In genomic region chr4:39398226-39398625, GRCm38 (mm10) we compare ENCODE assay signal across 19 mouse cellular contexts. TPM values are rescaled to one million over a fixed set of nuclear protein-coding genes. Genes with fewer than 3 reads are reported as not detected.
A peak's percentile ranks its signal among the peaks of the same experiment; 100 is the strongest.
DNase-seq lines count a peak whose midpoint lies in the region; ATAC-seq and TF ChIP-seq lines count a peak whose summit lies in the region.
"Had no signal": no experiment of that assay in that cellular context is flagged by ENCODE, and none has a peak within 500 bp of the region (broad histone marks: within the 10 kb centered on the region; RNA-seq: fewer than 3 reads in every experiment).

No protein-coding gene starts in this region.

- no peak overlapping the region for H3K4me3 ChIP-seq in heart, embryonic 14.5 days (ENCODE audit: control insufficient read depth in 1 of 2, insufficient read depth in 1 of 2, low read depth in 1 of 2, low read length in 2 of 2)
- no peak overlapping the region for H3K4me3 ChIP-seq in heart, postnatal 0 days (ENCODE audit: low read depth, low read length)
- no peak overlapping the region for H3K4me3 ChIP-seq in kidney, embryonic 14.5 days (ENCODE audit: low read length)
- H3K4me3 ChIP-seq: embryonic facial prominence, embryonic 10.5 days; hindbrain, embryonic 13.5 days; liver, embryonic 13.5 days had no signal

- TF ChIP-seq EP300 in heart, postnatal 0 days (IDR thresholded peaks at IDR 0.05; ENCODE audit: low read depth), result no peak

- peaks cover 0 to 16% of the 10 kb centered on the region in 2 experiments; a peak in 3 of 4 replicates for H3K4me1 ChIP-seq in heart, embryonic 14.5 days (ENCODE audit: control insufficient read depth in 2 of 2, insufficient read depth in 2 of 2, low read length in 2 of 2)
- H3K4me1 ChIP-seq in heart, postnatal 0 days (ENCODE audit: control insufficient read depth, insufficient read depth), result no peaks in the 10 kb centered on the region
- H3K4me1 ChIP-seq in kidney, embryonic 14.5 days (ENCODE audit: control insufficient read depth, insufficient read depth, low read length), result no peaks in the 10 kb centered on the region
- H3K4me1 ChIP-seq: embryonic facial prominence, embryonic 10.5 days; hindbrain, embryonic 13.5 days; liver, embryonic 13.5 days had no signal

- H3K27ac ChIP-seq in heart, embryonic 14.5 days (replicated peaks in 1 of 2; ENCODE audit: control insufficient read depth in 1 of 2, insufficient read depth in 1 of 2, low read depth in 2 of 2, low read length in 2 of 2), result peak overlapping the region in 1 of 2 experiments; percentile 59; a peak in 1 of 4 replicates
- H3K27ac ChIP-seq in heart, postnatal 0 days (ENCODE audit: low read depth), result peak overlapping the region; percentile 19; the same call in 1 of the 2 replicates
- H3K27ac ChIP-seq in kidney, embryonic 14.5 days (ENCODE audit: low read depth, low read length), result no peak overlapping the region
- H3K27ac ChIP-seq: embryonic facial prominence, embryonic 10.5 days; hindbrain, embryonic 13.5 days; liver, embryonic 13.5 days; macrophage had no signal

- peak; percentile 90 for ATAC-seq in heart, embryonic 14.5 days (ENCODE audit: insufficient number of reproducible peaks, insufficient read depth, low FRiP score, low read depth)
- ATAC-seq in heart, postnatal 0 days (ENCODE audit: insufficient read depth, low read depth), result peak; percentile 88
- ATAC-seq in kidney, embryonic 14.5 days (ENCODE audit: low FRiP score, low TSS enrichment), result no peak
- ATAC-seq: CD4-positive, CD25-positive, alpha-beta regulatory T cell, adult 4 months; intestine, postnatal 0 days had no signal

- no peak for DNase-seq in heart, adult 9 months (ENCODE audit: low spot score in 2 of 2)
- DNase-seq in right cerebral cortex, adult 18-20 months, result peak; percentile 39
- no peak for DNase-seq in right cerebral cortex, postnatal 4 days
- DNase-seq in heart, postnatal 0 days (ENCODE audit: low spot score), result peak; percentile 50
- DNase-seq in kidney, postnatal 25 days, result no peak
- DNase-seq: adrenal gland, postnatal 14 days; cerebellum, postnatal 10 days; liver, embryonic 13.5 days had no signal

- H3K9me3 ChIP-seq in heart, embryonic 14.5 days (ENCODE audit: control insufficient read depth, low read length), result peaks cover 12% of the 10 kb centered on the region
- peaks cover 15% of the 10 kb centered on the region for H3K9me3 ChIP-seq in heart, postnatal 0 days (replicated peaks; ENCODE audit: control insufficient read depth, low read length)
- no peaks in the 10 kb centered on the region for H3K9me3 ChIP-seq in kidney, embryonic 14.5 days (ENCODE audit: control insufficient read depth, low read length)
- H3K9me3 ChIP-seq: embryonic facial prominence, embryonic 10.5 days; hindbrain, embryonic 13.5 days; liver, embryonic 13.5 days had no signal

- 7% methylated on average over 3 of the region's 3 CpGs for WGBS in heart, embryonic 14.5 days
- WGBS in heart, postnatal 0 days, result 4% methylated on average over 3 of the region's 3 CpGs
- WGBS in kidney, embryonic 14.5 days, result 49% methylated on average over 3 of the region's 3 CpGs

- TF ChIP-seq CTCF in heart, postnatal 0 days (IDR thresholded peaks at IDR 0.05; ENCODE audit: low read depth), result no peak

- H3K9ac ChIP-seq in heart, embryonic 14.5 days (ENCODE audit: low read length), result no peak overlapping the region
- H3K9ac ChIP-seq in heart, postnatal 0 days (replicated peaks; ENCODE audit: low read depth, low read length), result no peak overlapping the region
- no peak overlapping the region for H3K9ac ChIP-seq in kidney, embryonic 14.5 days (ENCODE audit: low read depth, low read length)
- H3K9ac ChIP-seq: hindbrain, embryonic 13.5 days; liver, embryonic 13.5 days had no signal

- peak overlapping the region; percentile 31 for H3K4me2 ChIP-seq in heart, embryonic 14.5 days (ENCODE audit: low read length)
- H3K4me2 ChIP-seq in heart, postnatal 0 days (ENCODE audit: low read depth, low read length), result no peak overlapping the region
- H3K4me2 ChIP-seq in kidney, embryonic 14.5 days (replicated peaks; ENCODE audit: low read depth, low read length), result no peak overlapping the region
- H3K4me2 ChIP-seq: hindbrain, embryonic 13.5 days; liver, embryonic 13.5 days had no signal

- H3K36me3 ChIP-seq in heart, embryonic 14.5 days (ENCODE audit: control insufficient read depth, insufficient read depth, low read length), result no peaks in the 10 kb centered on the region
- no peaks in the 10 kb centered on the region for H3K36me3 ChIP-seq in heart, postnatal 0 days (replicated peaks; ENCODE audit: control insufficient read depth, insufficient read depth, low read length)
- H3K36me3 ChIP-seq in kidney, embryonic 14.5 days (ENCODE audit: control insufficient read depth, insufficient read depth, low read length), result no peaks in the 10 kb centered on the region
- H3K36me3 ChIP-seq: embryonic facial prominence, embryonic 10.5 days; hindbrain, embryonic 13.5 days; liver, embryonic 13.5 days had no signal

- H3K27me3 ChIP-seq in heart, embryonic 14.5 days (ENCODE audit: control insufficient read depth, insufficient read depth, low read length), result no peaks in the 10 kb centered on the region
- no peaks in the 10 kb centered on the region for H3K27me3 ChIP-seq in heart, postnatal 0 days (ENCODE audit: control insufficient read depth, insufficient read depth, low read length)
- H3K27me3 ChIP-seq in kidney, embryonic 14.5 days (ENCODE audit: control insufficient read depth, insufficient read depth, low read length), result no peaks in the 10 kb centered on the region
- H3K27me3 ChIP-seq: hindbrain, embryonic 13.5 days; liver, embryonic 13.5 days had no signal

RNA-seq across cellular contexts. Expression of gene 1700009N14Rik, which starts 51.9 kb away (rescaled TPM):
- polyA plus RNA-seq in heart, embryonic 14.5 days (2014; fragmentation: Nextera tagmentation; extraction: Ambion mirVana), result 0.16 TPM in 1 of 2 replicates, not detected in the other
- not detected in 2 replicates for total RNA-seq in heart, postnatal 0 days (2014; rRNA removed; ENCODE audit: low replicate concordance)
- polyA plus RNA-seq in heart, postnatal 0 days (2015; fragmentation: Nextera tagmentation; extraction: Ambion mirVana), result not detected in 2 replicates
- polyA plus RNA-seq in kidney, embryonic 14.5 days (2014; fragmentation: Nextera tagmentation; extraction: Ambion mirVana), result not detected in 2 replicates
- total RNA-seq: adrenal gland, postnatal 14 days; gastrocnemius, adult 8-10 months; left cerebral cortex, adult 8-10 months; neutrophil, adult 5-6 weeks had no signal
- polyA plus RNA-seq: CD4-positive, CD25-positive, alpha-beta regulatory T cell, adult 4 months; hindbrain, embryonic 13.5 days; liver, embryonic 13.5 days; macrophage; thymus, postnatal 0 days had no signal

Comparison
In these comparisons a context has a peak if more than half of its experiments do, and no peak if none do; other contexts are left out.
1. DNase-seq: peak in right cerebral cortex, adult 18-20 months (single experiment) and heart, postnatal 0 days (single experiment); none in heart, adult 9 months (0 of 2), right cerebral cortex, postnatal 4 days (single experiment) and kidney, postnatal 25 days (0 of 2).